Mouse (Mus musculus): ENCODE results near the gene Sema7a.

Sema7a gene

GRCm38 (mm10) chr9:57959886-57960866 is 20.3 kb downstream of the Sema7a start:
- in situ Hi-C loops (cut with MboI, MseI) = loop anchor here in 1 of 2 experiments (10.0 kb wide), 1 partner anchor 1695 kb away; the partner anchor contains the start of gene Pkm

GRCm38 (mm10) chr9:57961226-57961625 is 21.3 kb downstream of the Sema7a start:
- in situ Hi-C loops (cut with MboI, MseI) = loop anchor here in 1 of 2 experiments (10.0 kb wide), 1 partner anchor 1694 kb away; the partner anchor contains the start of gene Pkm

DNA sequence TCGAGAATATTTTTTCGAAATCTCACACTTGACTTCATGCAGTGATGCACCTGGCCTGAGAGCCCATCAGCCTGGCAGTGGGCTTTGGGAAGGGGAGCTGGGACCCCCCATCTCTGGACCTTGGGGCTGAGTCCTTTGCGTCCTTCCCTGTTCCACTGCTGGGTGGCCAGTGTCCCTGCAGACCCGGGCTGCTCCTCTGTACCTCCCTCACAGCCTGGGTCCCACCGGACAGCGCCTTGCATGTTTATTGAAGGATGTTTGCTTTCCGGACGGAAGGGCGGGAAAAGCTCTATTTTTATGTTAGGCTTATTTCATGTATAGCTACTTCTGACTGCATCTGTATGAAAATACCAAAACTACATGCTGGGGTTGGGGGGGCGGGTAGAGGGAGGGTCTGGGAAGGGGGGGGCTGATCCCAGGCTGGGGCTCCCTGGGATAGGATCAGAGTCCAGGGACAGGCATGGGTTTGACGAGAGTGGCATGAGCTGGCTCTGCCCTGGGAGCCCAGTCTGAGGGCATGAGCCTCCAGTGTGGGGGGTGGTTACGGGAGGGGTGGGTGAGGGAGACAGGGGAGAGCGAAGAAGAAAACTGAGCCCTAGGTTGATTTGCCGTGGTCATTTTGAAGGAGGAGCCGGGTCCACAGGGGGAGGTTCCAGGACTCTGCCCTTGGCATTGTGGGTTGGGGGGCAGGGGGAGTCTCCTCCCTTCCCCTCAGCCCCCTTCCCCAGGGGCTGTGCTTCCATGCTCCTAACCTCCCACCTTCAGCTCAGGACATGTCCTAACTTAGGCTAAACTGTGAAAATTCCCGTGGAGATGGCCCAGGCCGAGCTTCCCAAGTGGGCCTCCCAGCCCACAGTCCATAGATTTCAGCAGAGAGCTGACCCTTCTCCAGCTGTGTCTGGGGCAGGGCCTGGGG is 22.2 kb downstream of the Sema7a start:
- in situ Hi-C loops (cut with MboI, MseI) = loop anchor here in 1 of 2 experiments (10.0 kb wide), 1 partner anchor 1693 kb away; the partner anchor contains the start of gene Pkm

- in situ Hi-C loops (cut with MboI, MseI) = loop anchor here in 1 of 2 experiments (10.0 kb wide), 1 partner anchor 1691 kb away; the partner anchor contains the start of gene Pkm
Measured at GRCm38 (mm10) chr9:57963249-57963997, 23.5 kb downstream of the Sema7a start.

GRCm38 (mm10) chr9:57963998-57964395 is 24.1 kb downstream of the Sema7a start:
- in situ Hi-C loops (cut with MboI, MseI) = loop anchor here in 1 of 2 experiments (10.0 kb wide), 1 partner anchor 1691 kb away; the partner anchor contains the start of gene Pkm

GRCm38 (mm10) chr9:57964528-57965250 is 24.8 kb downstream of the Sema7a start:
- in situ Hi-C loops (cut with MboI, MseI) = loop anchor here in 1 of 2 experiments (10.0 kb wide), 1 partner anchor 1690 kb away; the partner anchor contains the start of gene Pkm

- in situ Hi-C loops (cut with MboI, MseI) = loop anchor here in 1 of 2 experiments (10.0 kb wide), 1 partner anchor 1689 kb away; the partner anchor contains the start of gene Pkm
Measured at GRCm38 (mm10) chr9:57965281-57966185, 25.6 kb downstream of the Sema7a start.

DNA sequence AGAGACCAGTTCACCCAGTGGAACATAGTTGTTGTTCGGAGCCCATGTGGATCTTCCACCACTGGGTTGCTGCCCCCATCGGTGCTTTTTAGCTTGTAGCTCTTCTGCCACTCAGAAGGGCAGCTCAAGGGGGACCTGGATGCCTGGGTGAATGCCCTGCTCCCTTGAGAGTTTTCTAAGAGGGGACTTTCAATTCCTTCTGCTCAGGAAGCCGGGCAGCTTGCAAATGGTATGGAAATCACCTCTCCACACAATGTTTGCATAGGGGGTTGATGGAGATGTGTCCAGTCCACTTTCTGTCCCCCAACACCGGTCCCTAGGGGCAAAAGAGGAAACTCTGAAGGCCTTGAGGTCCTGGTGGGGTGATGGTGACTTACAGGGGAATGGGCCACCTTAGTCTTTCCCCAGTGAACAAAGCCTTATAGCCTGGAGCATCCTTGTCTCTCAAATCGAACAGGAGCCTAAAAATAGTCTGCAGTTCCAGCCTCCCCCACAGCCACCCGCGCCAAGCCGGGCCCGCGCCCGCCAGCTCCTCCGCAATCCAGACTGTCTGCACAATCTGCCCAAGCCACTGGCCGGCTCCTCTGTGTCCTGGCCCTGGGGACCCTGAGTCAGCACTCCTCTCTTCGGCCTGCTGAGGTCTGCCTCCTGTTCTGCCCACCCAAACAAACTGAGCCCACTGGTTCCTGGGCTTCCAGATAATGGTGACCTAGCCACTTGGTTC is 27.5 kb downstream of the Sema7a start:
- in situ Hi-C loops (cut with MboI, MseI) = loop anchor here in 1 of 2 experiments (10.0 kb wide), 1 partner anchor 1687 kb away; the partner anchor contains the start of gene Pkm

DNA sequence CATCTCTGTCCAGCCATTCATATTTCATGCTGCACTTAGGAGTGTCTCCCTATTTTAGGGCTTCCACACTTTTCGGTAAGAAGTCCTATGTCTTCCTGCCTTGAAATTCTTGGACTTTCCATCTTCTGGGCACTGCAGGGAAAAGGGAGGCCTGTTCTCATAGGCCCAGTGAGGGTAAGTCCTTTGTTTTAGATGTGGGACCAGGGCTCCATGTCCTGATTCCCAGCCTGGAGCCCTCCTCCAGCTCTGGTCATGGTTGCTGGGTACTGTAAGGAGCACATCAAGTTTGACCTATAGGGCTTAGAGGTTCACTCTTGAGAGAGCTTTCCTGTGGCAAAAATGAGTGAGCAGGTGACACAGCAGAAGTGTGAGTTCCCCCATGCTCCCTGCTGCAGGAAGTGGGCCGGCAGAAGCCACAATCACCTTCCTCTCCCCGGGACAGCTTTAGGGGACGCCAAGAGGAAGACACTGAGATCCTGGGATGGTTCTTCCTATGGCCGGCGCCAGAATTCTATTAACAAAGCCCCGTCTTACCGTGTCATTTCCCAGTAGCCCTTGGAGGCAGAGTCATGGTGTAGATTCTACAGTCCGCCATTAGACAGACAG is 28.4 kb downstream of the Sema7a start:
- in situ Hi-C loops (cut with MboI, MseI) = loop anchor here in 1 of 2 experiments (10.0 kb wide), 1 partner anchor 1687 kb away; the partner anchor contains the start of gene Pkm

DNA sequence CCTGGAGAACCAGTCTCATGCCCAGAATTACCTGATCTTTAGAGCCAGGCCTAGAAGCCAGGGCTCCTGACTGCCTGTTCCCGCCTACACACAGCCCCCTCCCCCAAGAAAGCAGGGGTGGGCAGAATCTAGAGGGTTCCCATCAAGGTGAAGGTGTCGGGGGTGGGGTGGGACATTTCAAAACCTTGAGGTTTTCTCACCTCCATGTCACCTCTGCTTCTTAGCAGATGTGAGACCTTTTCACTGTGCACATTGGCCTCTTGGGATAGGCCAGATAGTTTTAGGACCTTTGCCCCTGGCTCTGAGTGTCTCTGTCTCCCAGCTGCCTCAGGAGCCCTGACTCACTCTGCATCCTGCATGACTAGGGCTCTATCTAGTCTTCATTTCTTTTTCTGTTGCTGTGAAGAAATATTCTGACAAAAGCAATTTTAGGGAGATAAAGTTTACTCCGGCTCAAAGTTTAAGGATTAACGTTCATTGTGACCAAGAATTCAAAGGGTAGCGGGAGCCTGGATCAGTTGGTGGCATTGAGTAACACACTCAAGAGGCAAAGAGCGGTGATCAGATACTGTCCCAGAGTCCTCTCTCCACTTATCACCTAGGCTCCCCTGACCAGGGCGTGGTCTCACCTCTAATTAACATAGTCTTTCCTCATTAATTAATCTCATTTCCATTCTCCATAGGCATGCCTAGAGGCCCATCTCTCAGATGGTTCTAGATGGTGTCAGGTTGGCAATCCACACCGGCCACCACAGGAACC is 29.1 kb downstream of the Sema7a start:
- in situ Hi-C loops (cut with MboI, MseI) = loop anchor here in 1 of 2 experiments (10.0 kb wide), 1 partner anchor 1686 kb away; the partner anchor contains the start of gene Pkm

- in situ Hi-C loops (cut with MboI, MseI) = loop anchor here (10.0 kb wide), 2 partner anchors 1685 to 1865 kb away; partner anchors contain the start of gene Pkm (in 1 of the 2)
Measured at GRCm38 (mm10) chr9:57969736-57970495, 30.0 kb downstream of the Sema7a start.

DNA sequence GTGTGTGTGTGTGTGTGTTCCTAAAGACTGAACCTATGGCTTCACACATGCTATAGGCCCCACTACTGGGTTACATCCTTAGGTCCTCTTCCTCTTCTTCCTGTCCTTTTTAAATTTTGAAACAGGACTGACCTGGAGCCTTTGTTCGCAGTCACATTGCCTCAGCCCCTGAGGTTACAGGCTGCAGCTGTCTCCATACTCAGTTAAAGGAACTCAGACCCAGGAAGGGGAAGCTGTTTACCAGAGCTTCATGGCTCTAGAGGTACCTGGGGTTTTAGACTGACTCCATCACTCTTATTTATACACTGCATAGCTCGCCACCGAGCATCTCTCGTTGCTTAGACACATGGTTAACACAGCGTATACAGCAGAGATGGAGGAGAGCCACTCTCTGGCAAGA is 31.5 kb downstream of the Sema7a start:
- in situ Hi-C loops (cut with MboI, MseI) = loop anchor here in 1 of 2 experiments (10.0 kb wide), 1 partner anchor 1867 kb away; no protein-coding TSS in a partner anchor

GRCm38 (mm10) chr9:57972141-57972591 is 32.3 kb downstream of the Sema7a start:
- in situ Hi-C loops (cut with MboI, MseI) = loop anchor here in 1 of 2 experiments (10.0 kb wide), 1 partner anchor 1867 kb away; no protein-coding TSS in a partner anchor

GRCm38 (mm10) chr9:57972776-57973439 is 33.0 kb downstream of the Sema7a start:
- in situ Hi-C loops (cut with MboI, MseI) = loop anchor here in 1 of 2 experiments (10.0 kb wide), 1 partner anchor 1868 kb away; no protein-coding TSS in a partner anchor
